Mouse (Mus musculus) thymus, postnatal 10 days (tissue): Measurements from ENCODE around the gene Hist1h1c.

Experiments
- DNase-seq, 2 experiments: peaks; one replicate each; pipeline ENCODE4 v3.0.0; 2021; ENCODE audit warnings: low spot score in 2 of 2

The Hist1h1c gene

GRCm38 (mm10) chr13:23716261-23717042 lies 22.2 kb upstream of the Hist1h1c start:
- no peak for DNase-seq

- DNase-seq, result peak in 1 of 2 experiments; percentile 2
These were observed 21.4 kb upstream of the Hist1h1c start for GRCm38 (mm10) chr13:23717176-23717575.

- DNase-seq, result peak in 1 of 2 experiments; percentile 1
These were observed 20.9 kb upstream of the Hist1h1c start for GRCm38 (mm10) chr13:23717593-23718245.

GRCm38 (mm10) chr13:23724239-23724638 lies 14.4 kb upstream of the Hist1h1c start:
- DNase-seq, result peak in 1 of 2 experiments; percentile 1

GRCm38 (mm10) chr13:23725213-23725612 lies 13.4 kb upstream of the Hist1h1c start:
- DNase-seq, result no peak

- peak in 1 of 2 experiments; percentile 3 for DNase-seq
These were observed 10.0 kb upstream of the Hist1h1c start for GRCm38 (mm10) chr13:23728472-23729191.

- DNase-seq, result peak; percentile 34 to 36
These were observed 9.4 kb upstream of the Hist1h1c start for GRCm38 (mm10) chr13:23729192-23729525.

GRCm38 (mm10) chr13:23729706-23730105 lies 8.9 kb upstream of the Hist1h1c start:
- peak in 1 of 2 experiments; percentile 3 for DNase-seq

- DNase-seq, result no peak
These were observed 8.1 kb upstream of the Hist1h1c start for GRCm38 (mm10) chr13:23730479-23730878.

GRCm38 (mm10) chr13:23732156-23732804 lies 6.3 kb upstream of the Hist1h1c start:
- no peak for DNase-seq

GRCm38 (mm10) chr13:23737091-23737490 lies 1.5 kb upstream of the Hist1h1c start:
- DNase-seq, result no peak

GRCm38 (mm10) chr13:23738041-23738440 lies 567 bp upstream of the Hist1h1c start:
- peak in 1 of 2 experiments; percentile 47 for DNase-seq

GRCm38 (mm10) chr13:23739069-23739921 lies 687 bp downstream of the Hist1h1c start:
- DNase-seq, result peak; percentile 87 to 90

- no peak for DNase-seq
These were observed 1.3 kb downstream of the Hist1h1c start for GRCm38 (mm10) chr13:23739922-23740252.

GRCm38 (mm10) chr13:23740256-23740840 lies 1.7 kb downstream of the Hist1h1c start:
- DNase-seq, result no peak

GRCm38 (mm10) chr13:23740910-23741309 lies 2.3 kb downstream of the Hist1h1c start:
- DNase-seq, result no peak

- DNase-seq, result no peak
These were observed 3.4 kb downstream of the Hist1h1c start for GRCm38 (mm10) chr13:23742007-23742406.

GRCm38 (mm10) chr13:23743215-23743614 lies 4.6 kb downstream of the Hist1h1c start:
- DNase-seq, result no peak

- DNase-seq, result no peak
These were observed 5.4 kb downstream of the Hist1h1c start for GRCm38 (mm10) chr13:23743963-23744362.
